Comparison of ENCODE assay signal across 8 mouse cellular contexts in genomic region chr15:94557442-94557841, GRCm38 (mm10). TPM values are rescaled to one million over a fixed set of nuclear protein-coding genes. Genes with fewer than 3 reads are reported as not detected.
DNase-seq lines count a peak whose midpoint lies in the region; ATAC-seq lines count a peak whose summit lies in the region.

No protein-coding gene starts in this region.

- no peaks in the 10 kb centered on the region for H3K36me3 ChIP-seq in forebrain, embryonic 16.5 days (ENCODE audit: control insufficient read depth, insufficient read depth)
- H3K36me3 ChIP-seq in hindbrain, embryonic 14.5 days (replicated peaks; ENCODE audit: control insufficient read depth, insufficient read depth), result no peaks in the 10 kb centered on the region

- H3K27me3 ChIP-seq in forebrain, embryonic 16.5 days (replicated peaks; ENCODE audit: control insufficient read depth, insufficient read depth, low read length), result no peaks in the 10 kb centered on the region
- H3K27me3 ChIP-seq in hindbrain, embryonic 14.5 days (ENCODE audit: control insufficient read depth, insufficient read depth, low read length), result no peaks in the 10 kb centered on the region

- H3K9me3 ChIP-seq in forebrain, embryonic 16.5 days (ENCODE audit: control insufficient read depth, low read length), result no peaks in the 10 kb centered on the region
- H3K9me3 ChIP-seq in hindbrain, embryonic 14.5 days (ENCODE audit: control insufficient read depth, low read length), result no peaks in the 10 kb centered on the region

- H3K9ac ChIP-seq in forebrain, embryonic 16.5 days (replicated peaks; ENCODE audit: low read depth, low read length), result no peak overlapping the region
- no peak overlapping the region for H3K9ac ChIP-seq in hindbrain, embryonic 14.5 days

- WGBS in forebrain, embryonic 16.5 days, result 20% methylated on average over 7 of the region's 7 CpGs
- WGBS in hindbrain, embryonic 14.5 days, result 26% methylated on average over 7 of the region's 7 CpGs

- no peak overlapping the region for H3K4me3 ChIP-seq in forebrain, embryonic 16.5 days (replicated peaks; ENCODE audit: low read length)
- no peak overlapping the region for H3K4me3 ChIP-seq in hindbrain, embryonic 14.5 days (replicated peaks; ENCODE audit: low read length)

- no peaks in the 10 kb centered on the region for H3K4me1 ChIP-seq in forebrain, embryonic 16.5 days (replicated peaks; ENCODE audit: control insufficient read depth, insufficient read depth, low read length)
- no peaks in the 10 kb centered on the region for H3K4me1 ChIP-seq in hindbrain, embryonic 14.5 days (replicated peaks; ENCODE audit: control insufficient read depth, insufficient read depth, low read length)

- H3K4me2 ChIP-seq in forebrain, embryonic 16.5 days (ENCODE audit: low read length), result no peak overlapping the region
- H3K4me2 ChIP-seq in hindbrain, embryonic 14.5 days (replicated peaks), result no peak overlapping the region

- no peak overlapping the region for H3K27ac ChIP-seq in forebrain, embryonic 16.5 days (ENCODE audit: low read length)
- no peak overlapping the region for H3K27ac ChIP-seq in hindbrain, embryonic 14.5 days

- ATAC-seq in forebrain, embryonic 16.5 days, result peak; percentile 75
- peak; percentile 76; the same call in 1 of the 2 replicates for ATAC-seq in hindbrain, embryonic 14.5 days (ENCODE audit: low FRiP score)

- DNase-seq in MN1 (ENCODE audit: low spot score), result peak; percentile 89
- DNase-seq in cerebellum, adult 11-12 months, result peak; percentile 52
- DNase-seq in hindbrain, embryonic 14.5 days (ENCODE audit: low spot score), result peak; percentile 95
- peak; percentile 81 to 87 for DNase-seq in layer of hippocampus, postnatal 36 days
- DNase-seq in lung, postnatal 36 days, result peak; percentile 93
- peak; percentile 83 for DNase-seq in right cerebral cortex, adult 18-20 months
- peak; percentile 67 for DNase-seq in urinary bladder, adult 2 months (ENCODE audit: low spot score)

RNA-seq across cellular contexts. Expression of gene Irak4, which starts 14.0 kb away (rescaled TPM):
- polyA plus RNA-seq in forebrain, embryonic 16.5 days (2015; fragmentation: Nextera tagmentation; extraction: Ambion mirVana), result 1.4 and 1.5 TPM in 2 replicates
- 1.4 and 1.5 TPM in 2 replicates for polyA plus RNA-seq in hindbrain, embryonic 14.5 days (2014; fragmentation: Nextera tagmentation; extraction: Ambion mirVana)
- 1 to 10 TPM; 1.8 to 2.3 TPM for total RNA-seq in layer of hippocampus, postnatal 36 days (2021)
- 13.6 and 14.2 TPM in 2 replicates for polyA plus RNA-seq in urinary bladder, adult 2 months (2012; rRNA removed)

RNA-seq across cellular contexts. Expression of gene Pus7l, which starts 14.1 kb away (rescaled TPM):
- polyA plus RNA-seq in forebrain, embryonic 16.5 days (2015; fragmentation: Nextera tagmentation; extraction: Ambion mirVana), result 4.8 and 5.2 TPM in 2 replicates
- polyA plus RNA-seq in hindbrain, embryonic 14.5 days (2014; fragmentation: Nextera tagmentation; extraction: Ambion mirVana), result 6.5 and 6.7 TPM in 2 replicates
- total RNA-seq in layer of hippocampus, postnatal 36 days (2021), result 1 to 10 TPM; 3.5 to 3.9 TPM
- polyA plus RNA-seq in urinary bladder, adult 2 months (2012; rRNA removed), result 4.2 and 5.0 TPM in 2 replicates

RNA-seq across cellular contexts. Expression of gene Twf1, which starts 32.2 kb away (rescaled TPM):
- 88.5 and 102 TPM in 2 replicates for polyA plus RNA-seq in forebrain, embryonic 16.5 days (2015; fragmentation: Nextera tagmentation; extraction: Ambion mirVana)
- polyA plus RNA-seq in hindbrain, embryonic 14.5 days (2014; fragmentation: Nextera tagmentation; extraction: Ambion mirVana), result 80.3 and 85.3 TPM in 2 replicates
- total RNA-seq in layer of hippocampus, postnatal 36 days (2021), result 10 to 100 TPM; 48.7 to 64.7 TPM
- 83.6 and 92.9 TPM in 2 replicates for polyA plus RNA-seq in urinary bladder, adult 2 months (2012; rRNA removed)
